Mouse (Mus musculus): ENCODE results near the gene Serpina1a. TPM values are rescaled to one million over a fixed set of nuclear protein-coding genes. Genes with fewer than 3 reads are reported as not detected.

Gene Serpina1a
- polyA plus RNA-seq (2012; rRNA removed), result 0.70 and 1.6 TPM in 2 replicates

DNA sequence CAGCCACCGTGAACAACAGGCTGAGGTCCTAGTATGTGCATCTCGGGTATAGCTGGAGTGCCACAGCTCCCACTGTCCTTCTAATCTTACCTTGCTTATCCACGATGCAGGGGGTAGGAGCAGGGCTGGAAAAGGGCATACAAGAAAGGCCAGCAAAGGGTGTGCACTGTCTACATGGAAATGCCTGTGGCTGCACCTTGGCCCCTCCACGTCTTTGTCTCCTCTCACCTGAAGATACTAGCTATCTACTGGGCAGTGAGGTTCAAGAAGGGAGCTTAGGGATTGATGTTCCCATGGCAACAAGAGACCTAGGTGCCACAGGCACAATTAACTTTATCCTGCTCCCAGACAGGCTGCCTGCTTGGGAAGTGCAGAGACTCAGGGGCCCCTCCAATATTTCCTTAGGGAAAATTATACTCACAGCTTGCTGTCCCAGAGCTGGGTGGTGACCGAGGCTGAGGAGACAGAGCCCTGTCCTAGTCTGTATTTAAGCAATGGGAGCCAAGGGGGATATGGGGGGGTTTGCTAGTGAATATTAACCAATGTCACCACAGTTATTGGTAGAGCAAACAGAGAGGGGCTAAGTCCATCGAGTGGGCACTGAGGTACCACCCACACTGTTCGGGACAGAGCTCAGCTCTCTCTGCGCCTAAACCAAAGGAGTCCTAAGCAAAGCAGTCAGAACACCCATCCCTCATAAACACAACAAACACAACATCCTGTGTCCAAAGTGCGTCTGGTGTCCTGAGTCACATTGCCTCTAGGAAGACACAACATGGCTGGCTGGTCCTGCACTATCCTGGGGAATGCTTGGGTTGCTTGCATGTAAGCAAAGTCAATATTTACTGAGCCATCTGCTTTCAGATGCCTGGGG lies at the start of gene Serpina1a:
Gene Serpina1a, minus strand, starts transcription at position 462 of the 874 bp plus-strand sequence.

GRCm38 (mm10) chr12:103904837-103905340 lies 41.5 kb upstream of the Serpina1a start, which contains the start of gene Serpina1c:
TSS of gene Serpina1c (minus strand) at chr12:103904887.

DNA sequence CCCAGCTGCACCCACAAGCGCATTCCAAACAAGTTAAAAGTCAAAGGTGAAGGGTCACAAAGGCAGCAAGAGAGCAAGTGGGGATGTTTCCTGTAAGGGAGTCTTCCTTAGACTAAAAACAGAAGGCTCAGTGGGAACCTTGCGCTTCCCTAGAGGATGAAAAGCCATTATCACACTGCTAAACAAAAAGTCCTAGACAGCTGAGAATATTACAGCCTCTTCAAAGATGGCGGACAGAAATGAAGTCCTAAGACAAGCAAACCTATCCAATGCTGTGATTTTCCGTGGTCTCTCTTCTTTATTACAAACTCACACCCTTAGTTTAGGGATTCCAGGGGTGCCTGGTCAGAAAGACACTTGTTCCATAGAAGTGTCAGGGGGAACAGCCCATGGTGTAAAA lies 33.1 kb downstream of the Serpina1a start, which contains the start of gene Serpina1b:
Gene Serpina1b, minus strand, starts transcription at position 101 of the 400 bp plus-strand sequence.

Other genes starting within 250 kb of the Serpina1a start
- gene Serpina10, start 232.1 kb downstream of the Serpina1a start, polyA plus RNA-seq (2012; rRNA removed), result not detected in 2 replicates
- gene Serpina6, start 206.3 kb downstream of the Serpina1a start, polyA plus RNA-seq (2012; rRNA removed), result not detected in 2 replicates
- 0.42 TPM in 1 of 2 replicates, not detected in the other for gene Serpina16, start 187.4 kb downstream of the Serpina1a start, polyA plus RNA-seq (2012; rRNA removed)
- 0.72 TPM in 1 of 2 replicates, not detected in the other for gene Serpina1f, start 168.0 kb downstream of the Serpina1a start, polyA plus RNA-seq (2012; rRNA removed)
- gene Serpina1d, start 90.0 kb downstream of the Serpina1a start, polyA plus RNA-seq (2012; rRNA removed), result 0.31 TPM in 1 of 2 replicates, not detected in the other
- 0.69 and 1.6 TPM in 2 replicates for gene Serpina1b, start 33.2 kb downstream of the Serpina1a start, polyA plus RNA-seq (2012; rRNA removed)
- gene Serpina1c, start 41.3 kb upstream of the Serpina1a start, polyA plus RNA-seq (2012; rRNA removed), result 0.96 TPM in 1 of 2 replicates, not detected in the other
- 1.8 TPM in 1 of 2 replicates, not detected in the other for gene Serpina1e, start 95.4 kb upstream of the Serpina1a start, polyA plus RNA-seq (2012; rRNA removed)
- gene Serpina11, start 126.4 kb upstream of the Serpina1a start, polyA plus RNA-seq (2012; rRNA removed), result 0.13 and 0.48 TPM in 2 replicates
- 0.73 and 1.8 TPM in 2 replicates for gene Serpina9, start 150.2 kb upstream of the Serpina1a start, polyA plus RNA-seq (2012; rRNA removed)
- 0.70 and 2.3 TPM in 2 replicates for gene Serpina12, start 180.9 kb upstream of the Serpina1a start, polyA plus RNA-seq (2012; rRNA removed)
- gene Serpina5, start 237.6 kb upstream of the Serpina1a start, polyA plus RNA-seq (2012; rRNA removed), result not detected in 2 replicates
- gene Serpina3a, start 249.2 kb upstream of the Serpina1a start, polyA plus RNA-seq (2012; rRNA removed), result not detected in 2 replicates